Mouse (Mus musculus) spleen, postnatal 4 days (tissue): ENCODE measurements around the gene Stpg4.

Source experiments
- DNase-seq, 2 experiments: peaks; one replicate each; pipeline ENCODE4 v3.0.0; 2022; ENCODE audit warnings: low spot score in 2 of 2

The Stpg4 gene

GRCm38 (mm10) chr17:87427511-87427910, at the start of gene Stpg4:
TSS of gene Stpg4 (minus strand) at chr17:87427741.
- DNase-seq: no peak

- no peak for DNase-seq
Observed at GRCm38 (mm10) chr17:87475356-87475755, 47.8 kb upstream of the Stpg4 start.

GRCm38 (mm10) chr17:87474501-87474795, 46.9 kb upstream of the Stpg4 start:
- no peak for DNase-seq

GRCm38 (mm10) chr17:87473736-87474500, 46.4 kb upstream of the Stpg4 start:
- no peak for DNase-seq

- DNase-seq: no peak
Observed at GRCm38 (mm10) chr17:87473441-87473735, 45.8 kb upstream of the Stpg4 start.

- no peak for DNase-seq
Observed at GRCm38 (mm10) chr17:87472879-87473278, 45.3 kb upstream of the Stpg4 start.

GRCm38 (mm10) chr17:87471661-87472060, 44.1 kb upstream of the Stpg4 start:
- DNase-seq: no peak

- no peak for DNase-seq
Observed at GRCm38 (mm10) chr17:87470797-87471196, 43.3 kb upstream of the Stpg4 start.

GRCm38 (mm10) chr17:87470282-87470681, 42.7 kb upstream of the Stpg4 start:
- DNase-seq: no peak

GRCm38 (mm10) chr17:87469428-87469827, 41.9 kb upstream of the Stpg4 start:
- DNase-seq: no peak

- no peak for DNase-seq
Observed at GRCm38 (mm10) chr17:87468616-87469015, 41.1 kb upstream of the Stpg4 start.

- DNase-seq: no peak
Observed at GRCm38 (mm10) chr17:87461499-87461896, 34.0 kb upstream of the Stpg4 start.

- no peak for DNase-seq
Observed at GRCm38 (mm10) chr17:87460669-87461498, 33.3 kb upstream of the Stpg4 start.

GRCm38 (mm10) chr17:87459750-87460668, 32.5 kb upstream of the Stpg4 start:
- DNase-seq: no peak

- no peak for DNase-seq
Observed at GRCm38 (mm10) chr17:87458911-87459749, 31.6 kb upstream of the Stpg4 start.

- no peak for DNase-seq
Observed at GRCm38 (mm10) chr17:87457961-87458360, 30.4 kb upstream of the Stpg4 start.

- no peak for DNase-seq
Observed at GRCm38 (mm10) chr17:87454121-87454520, 26.6 kb upstream of the Stpg4 start.

GRCm38 (mm10) chr17:87453336-87453735, 25.8 kb upstream of the Stpg4 start:
- DNase-seq: no peak

GRCm38 (mm10) chr17:87448881-87449280, 21.3 kb upstream of the Stpg4 start:
- DNase-seq: no peak

GRCm38 (mm10) chr17:87448339-87448738, 20.8 kb upstream of the Stpg4 start:
- DNase-seq: no peak

- no peak for DNase-seq
Observed at GRCm38 (mm10) chr17:87447612-87448200, 20.2 kb upstream of the Stpg4 start.
